Mouse (Mus musculus): ENCODE results near the gene Myl4. TPM values are rescaled to one million over a fixed set of nuclear protein-coding genes. Genes with fewer than 3 reads are reported as not detected.

Gene Myl4
- polyA plus RNA-seq, 1 experiment from 2014 or later: 2.6 TPM

GRCm38 (mm10) chr11:104558065-104558464 lies 7.6 kb downstream of the Myl4 start:
- H3K9ac ChIP-seq (ENCODE audit: low read depth, low read length): no peak overlapping the region
- ATAC-seq (replicated peaks; ENCODE audit: low FRiP score, low read depth): no peak
- no peaks in the 10 kb centered on the region for H3K27me3 ChIP-seq (ENCODE audit: insufficient read depth, low read length)
- 72% methylated on average over 4 of the region's 4 CpGs for WGBS
- no peaks in the 10 kb centered on the region for H3K4me1 ChIP-seq (replicated peaks; ENCODE audit: insufficient read depth, low read length)
- H3K4me2 ChIP-seq (ENCODE audit: low read length): no peak overlapping the region
- TF ChIP-seq CTCF (IDR thresholded peaks at IDR 0.05; ENCODE audit: low read depth): no peak
- H3K9me3 ChIP-seq (replicated peaks; ENCODE audit: low read length): no peaks in the 10 kb centered on the region
- H3K4me3 ChIP-seq (replicated peaks; ENCODE audit: low read depth, low read length): no peak overlapping the region
- DNase-seq (ENCODE audit: low spot score): no peak
- H3K27ac ChIP-seq: no peak overlapping the region
- no peaks in the 10 kb centered on the region for H3K36me3 ChIP-seq (ENCODE audit: insufficient read depth, low read length)

DNA sequence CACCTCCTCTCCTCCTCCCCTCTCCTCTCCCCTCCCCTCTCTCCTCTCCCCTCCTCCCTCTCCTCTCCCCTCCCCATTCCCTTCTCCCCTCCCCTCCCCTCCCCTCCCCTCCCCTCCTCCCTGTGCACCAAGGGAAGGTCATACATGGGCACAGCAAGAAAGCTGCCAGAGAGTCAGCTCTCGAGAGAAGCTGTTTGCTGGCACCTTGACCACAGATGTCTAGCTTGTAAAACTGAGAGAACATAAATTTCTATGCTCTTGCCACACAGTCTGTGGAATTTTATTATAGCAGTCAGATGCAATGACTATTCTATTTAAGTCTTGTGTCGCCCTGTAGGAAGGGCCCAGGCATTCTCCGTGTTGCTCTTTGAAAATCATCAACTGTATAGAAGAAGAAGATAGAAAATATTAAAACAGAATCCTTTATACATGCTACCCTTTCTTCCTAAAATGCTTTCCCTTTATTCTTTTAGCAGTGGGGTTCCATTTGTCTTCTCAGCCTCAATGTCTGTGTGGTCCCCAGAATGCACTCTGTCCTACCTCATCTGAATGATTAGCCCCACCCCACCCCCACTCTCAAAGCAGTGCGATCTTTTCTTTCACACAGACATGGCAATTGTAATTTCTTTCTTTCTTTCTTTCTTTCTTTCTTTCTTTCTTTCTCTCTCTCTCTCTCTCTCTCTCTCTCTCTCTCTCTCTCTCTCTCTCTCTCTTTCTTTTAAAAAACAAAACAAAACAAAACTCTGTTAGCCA lies 8.4 kb downstream of the Myl4 start:
- no peak for DNase-seq (ENCODE audit: low spot score)
- Histone ChIP-seq H3K27me3 (ENCODE audit: insufficient read depth, low read length) (no peaks in the 10 kb centered on the region), H3K36me3 (ENCODE audit: insufficient read depth, low read length) (no peaks in the 10 kb centered on the region), H3K9ac (ENCODE audit: low read depth, low read length) (no peak overlapping the region), H3K9me3 (replicated peaks; ENCODE audit: low read length) (no peaks in the 10 kb centered on the region), H3K4me2 (ENCODE audit: low read length) (no peak overlapping the region), H3K4me3 (replicated peaks; ENCODE audit: low read depth, low read length) (no peak overlapping the region), H3K27ac (no peak overlapping the region), H3K4me1 (replicated peaks; ENCODE audit: insufficient read depth, low read length) (no peaks in the 10 kb centered on the region)
- no peak for ATAC-seq (replicated peaks; ENCODE audit: low FRiP score, low read depth)
- WGBS: 56% methylated on average over 4 of the region's 4 CpGs
- no peak for TF ChIP-seq CTCF (IDR thresholded peaks at IDR 0.05; ENCODE audit: low read depth)

- TF ChIP-seq CTCF (IDR thresholded peaks at IDR 0.05; ENCODE audit: low read depth): no peak
- WGBS: 50% methylated on average over 2 of the region's 2 CpGs
- no peaks in the 10 kb centered on the region for H3K36me3 ChIP-seq (ENCODE audit: insufficient read depth, low read length)
- no peak overlapping the region for H3K27ac ChIP-seq
- H3K4me1 ChIP-seq (replicated peaks; ENCODE audit: insufficient read depth, low read length): no peaks in the 10 kb centered on the region
- no peak overlapping the region for H3K4me3 ChIP-seq (replicated peaks; ENCODE audit: low read depth, low read length)
- no peak overlapping the region for H3K9ac ChIP-seq (ENCODE audit: low read depth, low read length)
- ATAC-seq (replicated peaks; ENCODE audit: low FRiP score, low read depth) (no peak), DNase-seq (ENCODE audit: low spot score) (no peak)
- no peaks in the 10 kb centered on the region for H3K27me3 ChIP-seq (ENCODE audit: insufficient read depth, low read length)
- H3K9me3 ChIP-seq (replicated peaks; ENCODE audit: low read length): no peaks in the 10 kb centered on the region
- no peak overlapping the region for H3K4me2 ChIP-seq (ENCODE audit: low read length)
Measured at GRCm38 (mm10) chr11:104560971-104561370, 10.5 kb downstream of the Myl4 start.

DNA sequence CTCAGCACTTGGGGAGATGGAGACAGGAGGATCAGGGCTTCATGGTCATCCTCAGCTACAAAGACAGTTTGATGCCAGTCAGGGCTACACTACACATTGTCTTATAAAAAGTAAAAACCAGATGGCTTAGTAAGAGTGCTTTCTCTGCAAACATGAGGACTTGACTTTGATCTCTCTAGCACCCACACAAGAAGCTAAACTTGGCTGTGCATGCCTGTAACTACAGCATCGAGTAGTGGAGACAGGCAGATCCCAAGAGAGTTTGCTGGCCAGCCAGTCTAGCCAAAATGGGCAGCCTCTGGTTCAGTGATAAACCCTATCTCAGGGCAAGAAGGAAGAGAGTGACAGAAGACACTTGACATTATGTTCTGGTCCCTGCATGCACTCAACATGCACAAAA lies 13.0 kb downstream of the Myl4 start:
- no peak for ATAC-seq (replicated peaks; ENCODE audit: low FRiP score, low read depth)
- H3K27me3 ChIP-seq (ENCODE audit: insufficient read depth, low read length): no peaks in the 10 kb centered on the region
- TF ChIP-seq CTCF (IDR thresholded peaks at IDR 0.05; ENCODE audit: low read depth): no peak
- no peak overlapping the region for H3K27ac ChIP-seq
- no peak overlapping the region for H3K4me2 ChIP-seq (ENCODE audit: low read length)
- no peak overlapping the region for H3K9ac ChIP-seq (ENCODE audit: low read depth, low read length)
- no peaks in the 10 kb centered on the region for H3K4me1 ChIP-seq (replicated peaks; ENCODE audit: insufficient read depth, low read length)
- 53% methylated on average over 1 of the region's 1 CpGs for WGBS
- H3K4me3 ChIP-seq (replicated peaks; ENCODE audit: low read depth, low read length): no peak overlapping the region
- H3K36me3 ChIP-seq (ENCODE audit: insufficient read depth, low read length): no peaks in the 10 kb centered on the region
- DNase-seq (ENCODE audit: low spot score): no peak
- H3K9me3 ChIP-seq (replicated peaks; ENCODE audit: low read length): no peaks in the 10 kb centered on the region

GRCm38 (mm10) chr11:104565172-104565571 lies 14.7 kb downstream of the Myl4 start:
- ATAC-seq (replicated peaks; ENCODE audit: low FRiP score, low read depth): no peak
- DNase-seq (ENCODE audit: low spot score): no peak
- 68% methylated on average over 9 of the region's 9 CpGs for WGBS
- Histone ChIP-seq H3K9ac (ENCODE audit: low read depth, low read length) (no peak overlapping the region), H3K27me3 (ENCODE audit: insufficient read depth, low read length) (no peaks in the 10 kb centered on the region), H3K27ac (no peak overlapping the region), H3K4me3 (replicated peaks; ENCODE audit: low read depth, low read length) (no peak overlapping the region), H3K9me3 (replicated peaks; ENCODE audit: low read length) (no peaks in the 10 kb centered on the region), H3K4me2 (ENCODE audit: low read length) (no peak overlapping the region), H3K4me1 (replicated peaks; ENCODE audit: insufficient read depth, low read length) (no peaks in the 10 kb centered on the region), H3K36me3 (ENCODE audit: insufficient read depth, low read length) (no peaks in the 10 kb centered on the region)
- TF ChIP-seq CTCF (IDR thresholded peaks at IDR 0.05; ENCODE audit: low read depth): no peak

GRCm38 (mm10) chr11:104566097-104566496 lies 15.6 kb downstream of the Myl4 start:
- Histone ChIP-seq H3K4me1 (replicated peaks; ENCODE audit: insufficient read depth, low read length) (no peaks in the 10 kb centered on the region), H3K4me3 (replicated peaks; ENCODE audit: low read depth, low read length) (no peak overlapping the region), H3K9ac (ENCODE audit: low read depth, low read length) (no peak overlapping the region), H3K27me3 (ENCODE audit: insufficient read depth, low read length) (no peaks in the 10 kb centered on the region), H3K9me3 (replicated peaks; ENCODE audit: low read length) (no peaks in the 10 kb centered on the region), H3K27ac (no peak overlapping the region), H3K36me3 (ENCODE audit: insufficient read depth, low read length) (no peaks in the 10 kb centered on the region), H3K4me2 (ENCODE audit: low read length) (no peak overlapping the region)
- ATAC-seq (replicated peaks; ENCODE audit: low FRiP score, low read depth) (no peak), DNase-seq (ENCODE audit: low spot score) (no peak)
- TF ChIP-seq CTCF (IDR thresholded peaks at IDR 0.05; ENCODE audit: low read depth): no peak
- WGBS: 86% methylated on average over 6 of the region's 6 CpGs

GRCm38 (mm10) chr11:104566796-104567195 lies 16.3 kb downstream of the Myl4 start:
- Histone ChIP-seq H3K27me3 (ENCODE audit: insufficient read depth, low read length) (no peaks in the 10 kb centered on the region), H3K4me3 (replicated peaks; ENCODE audit: low read depth, low read length) (no peak overlapping the region), H3K36me3 (ENCODE audit: insufficient read depth, low read length) (no peaks in the 10 kb centered on the region), H3K4me2 (ENCODE audit: low read length) (no peak overlapping the region), H3K27ac (no peak overlapping the region), H3K9ac (ENCODE audit: low read depth, low read length) (no peak overlapping the region), H3K4me1 (replicated peaks; ENCODE audit: insufficient read depth, low read length) (no peaks in the 10 kb centered on the region), H3K9me3 (replicated peaks; ENCODE audit: low read length) (no peaks in the 10 kb centered on the region)
- DNase-seq (ENCODE audit: low spot score): no peak
- no peak for TF ChIP-seq CTCF (IDR thresholded peaks at IDR 0.05; ENCODE audit: low read depth)
- no peak for ATAC-seq (replicated peaks; ENCODE audit: low FRiP score, low read depth)
- 83% methylated on average over 2 of the region's 2 CpGs for WGBS

Data from kidney, postnatal 0 days (tissue).